Mouse (Mus musculus) midbrain, embryonic 11.5 days (tissue): ENCODE measurements at regions not wholly inside any gene's neighbourhood (a gene's known extent, or its start where the extent isn't known, plus 50 kb on each side); places are given as distances from the start of the nearest gene placed in this dataset.

Source experiments
- ATAC-seq: fragments of 200-750 bp; cut with Nextera tagmentation; 2 replicates; pipeline ENCODE4 v1.8.0; 2017; ENCODE audit warnings: moderate TSS enrichment, moderate library complexity; ENCODE audit not compliant: low FRiP score
- DNase-seq: peaks from one replicate; pipeline ENCODE4 v3.0.0; 2015; ENCODE audit warnings: low spot score; ENCODE audit errors: missing footprints
- H3K27ac ChIP-seq: fragments of 300-500 bp; sonication (generic); 2 replicates; pipeline ENCODE4 v1.5.1; 2014; ENCODE audit warnings: low read depth, low read length
- H3K27me3 ChIP-seq: fragments of 300-500 bp; sonication (generic); 2 replicates; pipeline ENCODE4 v1.6.1; 2014; ENCODE audit warnings: mild to moderate bottlenecking, low read length, moderate library complexity, mixed read lengths; ENCODE audit not compliant: control insufficient read depth, insufficient read depth
- H3K36me3 ChIP-seq: fragments of 300-500 bp; sonication (generic); 2 replicates; pipeline ENCODE4 v1.6.1; 2014; ENCODE audit warnings: mild to moderate bottlenecking, low read length, moderate library complexity, mixed read lengths; ENCODE audit not compliant: control insufficient read depth, insufficient read depth
- H3K4me1 ChIP-seq: fragments of 300-500 bp; sonication (generic); 2 replicates; pipeline ENCODE4 v1.6.1; 2014; ENCODE audit warnings: low read length; ENCODE audit not compliant: control insufficient read depth, insufficient read depth
- H3K4me2 ChIP-seq: fragments of 300-500 bp; sonication (generic); 2 replicates; pipeline ENCODE4 v1.6.1; 2014; ENCODE audit warnings: mild to moderate bottlenecking, moderate library complexity
- H3K4me3 ChIP-seq: fragments of 300-500 bp; sonication (generic); 2 replicates; pipeline ENCODE4 v1.5.1; 2014; ENCODE audit warnings: low read depth, low read length
- H3K9ac ChIP-seq: fragments of 300-500 bp; sonication (generic); 2 replicates; pipeline ENCODE4 v1.6.1; 2014; ENCODE audit warnings: low read length
- H3K9me3 ChIP-seq: fragments of 300-500 bp; sonication (generic); 2 replicates; pipeline ENCODE4 v1.6.1; 2016; ENCODE audit warnings: low read length; ENCODE audit not compliant: control insufficient read depth
- WGBS: fragments of 180-500 bp; shearing (Covaris S2); extraction: QIAGEN DNeasy Blood & Tissue Kit; methylation state at CpG from one replicate; pipeline ENCODE4 v1.1.7; 2014; 5-methylcytosine and 5-hydroxymethylcytosine counted together

- no peak overlapping the region for H3K4me3 ChIP-seq
- H3K27ac ChIP-seq: no peak overlapping the region
- no peak for ATAC-seq
- H3K4me1 ChIP-seq: peaks cover 12% of the 10 kb centered on the region
- H3K36me3 ChIP-seq: no peaks in the 10 kb centered on the region
- WGBS: 71% methylated on average over 10 of the region's 10 CpGs
- H3K9me3 ChIP-seq: no peaks in the 10 kb centered on the region
- H3K27me3 ChIP-seq: no peaks in the 10 kb centered on the region
- peak; percentile 79 for DNase-seq
- H3K4me2 ChIP-seq: no peak overlapping the region
- H3K9ac ChIP-seq: no peak overlapping the region
Observed at GRCm38 (mm10) chr10:84055402-84056167, 332.9 kb downstream of the 1500009L16Rik start.

- 88% methylated on average over 14 of the region's 14 CpGs for WGBS
- Histone ChIP-seq H3K27me3 (no peaks in the 10 kb centered on the region), H3K4me2 (no peak overlapping the region), H3K4me3 (no peak overlapping the region), H3K27ac (no peak overlapping the region), H3K4me1 (peaks cover 16% of the 10 kb centered on the region), H3K9me3 (no peaks in the 10 kb centered on the region), H3K9ac (no peak overlapping the region), H3K36me3 (no peaks in the 10 kb centered on the region)
- ATAC-seq: no peak
- DNase-seq: peak; percentile 53
Observed at GRCm38 (mm10) chr10:84056323-84057169, 333.9 kb downstream of the 1500009L16Rik start.

GRCm38 (mm10) chr10:84058301-84058700, 335.6 kb downstream of the 1500009L16Rik start:
- Histone ChIP-seq H3K4me2 (no peak overlapping the region), H3K27ac (no peak overlapping the region), H3K36me3 (no peaks in the 10 kb centered on the region), H3K4me1 (peaks cover 16% of the 10 kb centered on the region), H3K27me3 (no peaks in the 10 kb centered on the region), H3K4me3 (no peak overlapping the region), H3K9me3 (no peaks in the 10 kb centered on the region), H3K9ac (no peak overlapping the region)
- DNase-seq: peak; percentile 73
- WGBS: 92% methylated on average over 2 of the region's 2 CpGs
- no peak for ATAC-seq

- ATAC-seq (peak; percentile 72), DNase-seq (peak; percentile 93)
- peaks cover 16% of the 10 kb centered on the region for H3K4me1 ChIP-seq
- H3K4me3 ChIP-seq: no peak overlapping the region
- no peak overlapping the region for H3K4me2 ChIP-seq
- H3K27me3 ChIP-seq: no peaks in the 10 kb centered on the region
- no peaks in the 10 kb centered on the region for H3K9me3 ChIP-seq
- WGBS: 51% methylated on average over 9 of the region's 9 CpGs
- no peak overlapping the region for H3K9ac ChIP-seq
- peak overlapping the region; percentile 59 for H3K27ac ChIP-seq
- H3K36me3 ChIP-seq: no peaks in the 10 kb centered on the region
Observed at GRCm38 (mm10) chr10:84059646-84060491, 337.2 kb downstream of the 1500009L16Rik start.

- H3K9me3 ChIP-seq: no peaks in the 10 kb centered on the region
- H3K4me1 ChIP-seq: peaks cover 16% of the 10 kb centered on the region
- H3K9ac ChIP-seq: peak overlapping the region; percentile 11; the same call in 1 of the 2 replicates
- ATAC-seq (peak; percentile 63), DNase-seq (peak; percentile 93)
- WGBS: 11% methylated on average over 7 of the region's 7 CpGs
- H3K4me2 ChIP-seq: no peak overlapping the region
- H3K4me3 ChIP-seq: no peak overlapping the region
- H3K27ac ChIP-seq: peak overlapping the region; percentile 57
- no peaks in the 10 kb centered on the region for H3K27me3 ChIP-seq
- H3K36me3 ChIP-seq: no peaks in the 10 kb centered on the region
Observed at GRCm38 (mm10) chr10:84060492-84061218, 338.0 kb downstream of the 1500009L16Rik start.

- DNase-seq: peak; percentile 72
- no peaks in the 10 kb centered on the region for H3K4me1 ChIP-seq
- no peaks in the 10 kb centered on the region for H3K27me3 ChIP-seq
- ATAC-seq: no peak
- WGBS: 87% methylated on average over 4 of the region's 4 CpGs
- no peak overlapping the region for H3K4me2 ChIP-seq
- no peak overlapping the region for H3K9ac ChIP-seq
- no peaks in the 10 kb centered on the region for H3K36me3 ChIP-seq
- H3K27ac ChIP-seq: no peak overlapping the region
- H3K4me3 ChIP-seq: no peak overlapping the region
- no peaks in the 10 kb centered on the region for H3K9me3 ChIP-seq
Observed at GRCm38 (mm10) chr10:84067052-84067650, 344.5 kb downstream of the 1500009L16Rik start.

- Histone ChIP-seq H3K4me2 (no peak overlapping the region), H3K4me1 (no peaks in the 10 kb centered on the region), H3K27me3 (no peaks in the 10 kb centered on the region), H3K4me3 (no peak overlapping the region), H3K9me3 (no peaks in the 10 kb centered on the region), H3K27ac (no peak overlapping the region), H3K36me3 (no peaks in the 10 kb centered on the region), H3K9ac (no peak overlapping the region)
- ATAC-seq (no peak), DNase-seq (no peak)
- 91% methylated on average over 9 of the region's 9 CpGs for WGBS
Observed at GRCm38 (mm10) chr10:84069806-84070205, 347.1 kb downstream of the 1500009L16Rik start.

GRCm38 (mm10) chr10:84072866-84073483, 350.3 kb downstream of the 1500009L16Rik start:
- no peak for ATAC-seq
- H3K36me3 ChIP-seq: no peaks in the 10 kb centered on the region
- no peak overlapping the region for H3K9ac ChIP-seq
- 68% methylated on average over 12 of the region's 12 CpGs for WGBS
- no peaks in the 10 kb centered on the region; the same call in 1 of the 2 replicates for H3K9me3 ChIP-seq
- no peak overlapping the region for H3K27ac ChIP-seq
- DNase-seq: peak; percentile 85
- H3K4me2 ChIP-seq: no peak overlapping the region
- no peaks in the 10 kb centered on the region for H3K27me3 ChIP-seq
- no peak overlapping the region for H3K4me3 ChIP-seq
- no peaks in the 10 kb centered on the region for H3K4me1 ChIP-seq
